Mouse (Mus musculus) kidney, embryonic 14.5 days (tissue): ENCODE data around the gene Enkur. TPM values are rescaled to one million over a fixed set of nuclear protein-coding genes. Genes with fewer than 3 reads are reported as not detected.
"Not testable (repeated sequence)": the region's sequence is repeated elsewhere in the genome, so short reads cannot be mapped to it uniquely, and the experiment has no call there.

ENCODE experiments used
- ATAC-seq: fragments of 200-750 bp; cut with Nextera tagmentation; 2 replicates; pipeline ENCODE4 v1.8.0; 2017; ENCODE audit warnings: moderate number of reproducible peaks, mild to moderate bottlenecking, moderate TSS enrichment, moderate library complexity; ENCODE audit not compliant: low FRiP score, low TSS enrichment
- H3K27ac ChIP-seq: fragments of 300-500 bp; sonication (generic); 2 replicates; pipeline ENCODE4 v1.5.1; 2014; ENCODE audit warnings: low read depth, mild to moderate bottlenecking, low read length, moderate library complexity, mixed read lengths
- H3K27me3 ChIP-seq: fragments of 300-500 bp; sonication (generic); 2 replicates; pipeline ENCODE4 v1.6.1; 2014; ENCODE audit warnings: mild to moderate bottlenecking, low read length; ENCODE audit not compliant: control insufficient read depth, insufficient read depth
- H3K36me3 ChIP-seq: fragments of 300-500 bp; sonication (generic); 2 replicates; pipeline ENCODE4 v1.6.1; 2014; ENCODE audit warnings: low read length, mixed read lengths; ENCODE audit not compliant: control insufficient read depth, insufficient read depth
- H3K4me1 ChIP-seq: fragments of 300-500 bp; sonication (generic); 2 replicates; pipeline ENCODE4 v1.6.1; 2014; ENCODE audit warnings: low read length, mixed read lengths; ENCODE audit not compliant: control insufficient read depth, insufficient read depth
- H3K4me2 ChIP-seq: fragments of 300-500 bp; sonication (generic); replicated peaks from 2 replicates; pipeline ENCODE4 v1.6.1; 2014; ENCODE audit warnings: low read depth, mild to moderate bottlenecking, low read length
- H3K4me3 ChIP-seq: fragments of 300-500 bp; sonication (generic); 2 replicates; pipeline ENCODE4 v1.5.1; 2014; ENCODE audit warnings: mild to moderate bottlenecking, low read length
- H3K9ac ChIP-seq: fragments of 300-500 bp; sonication (generic); 2 replicates; pipeline ENCODE4 v1.6.1; 2014; ENCODE audit warnings: low read depth, mild to moderate bottlenecking, low read length, moderate library complexity
- H3K9me3 ChIP-seq: fragments of 300-500 bp; sonication (generic); 2 replicates; pipeline ENCODE4 v1.6.1; 2016; ENCODE audit warnings: low read length; ENCODE audit not compliant: control insufficient read depth
- WGBS: fragments of 180-500 bp; shearing (Covaris S2); extraction: QIAGEN DNeasy Blood & Tissue Kit; methylation state at CpG from one replicate; pipeline ENCODE4 v1.1.7; 2014; 5-methylcytosine and 5-hydroxymethylcytosine counted together
- polyA plus RNA-seq: library from polyadenylated mRNA; unstranded; fragments of >200 nt; fragmentation: Nextera tagmentation; extraction: Ambion mirVana; gene quantifications from 2 replicates; pipeline ENCODE4 v1.2.1, GENCODE M21; 2014

Gene Enkur
- 0.35 and 0.59 TPM in 2 replicates for polyA plus RNA-seq

DNA sequence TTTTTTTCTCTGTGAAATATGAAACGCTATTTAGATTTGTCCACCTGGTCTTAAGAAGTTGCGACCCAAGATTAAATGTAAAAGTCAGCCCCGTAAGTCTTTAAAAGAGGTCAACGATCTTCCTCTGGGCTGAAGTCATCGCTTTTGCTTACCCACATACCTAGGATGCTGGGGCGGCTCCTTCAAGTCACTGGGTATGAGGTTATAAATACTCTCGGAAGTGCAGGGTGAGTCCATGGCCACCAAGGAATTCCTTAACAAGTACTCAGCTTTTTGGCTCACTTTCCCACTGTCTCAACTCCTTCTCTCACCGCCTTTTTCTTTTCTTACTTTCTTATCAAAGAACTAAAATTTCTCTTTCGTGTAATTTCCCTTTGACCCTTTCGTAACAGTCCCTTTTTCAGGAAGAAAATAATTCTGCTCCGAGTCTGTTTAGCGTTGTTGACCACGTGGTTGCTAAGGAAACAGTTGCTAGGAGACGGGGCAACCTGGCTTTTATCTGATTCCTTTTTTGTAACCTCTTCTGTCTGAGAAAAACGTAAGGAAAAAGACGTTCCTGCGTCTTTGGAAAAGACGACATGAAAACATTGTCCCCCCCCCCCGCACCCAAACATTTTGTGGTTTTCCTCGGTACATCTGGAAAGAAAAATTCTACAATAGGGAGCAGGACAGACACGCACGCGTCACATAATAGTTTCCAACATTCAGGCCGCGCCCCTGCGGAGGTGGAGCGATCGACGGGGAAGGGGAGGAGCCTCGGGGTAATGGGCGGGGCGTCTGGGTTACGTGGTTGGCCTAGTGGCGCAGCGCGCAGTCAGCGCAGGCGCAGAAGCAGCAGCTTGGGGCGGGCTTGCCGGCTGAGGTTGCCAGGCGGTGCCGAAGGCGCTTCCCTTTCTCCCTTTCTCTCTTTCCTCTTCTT lies at the start of gene Enkur, which contains the start of gene Thnsl1:
Enkur (minus strand) TSS at position 454 of the 919 bp plus-strand sequence.
Thnsl1 (plus strand) TSS at position 813 of the 919 bp plus-strand sequence.
- H3K36me3 ChIP-seq, result no peaks in the 10 kb centered on the region
- H3K9ac ChIP-seq, result peak within 1 kb of the TSS; percentile 64
- H3K4me2 ChIP-seq, result peak within 1 kb of the TSS; percentile 73
- no peaks in the 10 kb centered on the region for H3K9me3 ChIP-seq
- 0 out of 2 replicates have a peak, but pooled peaks cover 9% of the 10 kb centered on the region for H3K4me1 ChIP-seq
- WGBS, result 2% methylated on average over 43 of the region's 43 CpGs
- H3K27ac ChIP-seq, result no peak within 1 kb of the TSS
- peak; percentile 99 for ATAC-seq
- H3K4me3 ChIP-seq, result peak within 1 kb of the TSS; percentile 57
- no peaks in the 10 kb centered on the region for H3K27me3 ChIP-seq

DNA sequence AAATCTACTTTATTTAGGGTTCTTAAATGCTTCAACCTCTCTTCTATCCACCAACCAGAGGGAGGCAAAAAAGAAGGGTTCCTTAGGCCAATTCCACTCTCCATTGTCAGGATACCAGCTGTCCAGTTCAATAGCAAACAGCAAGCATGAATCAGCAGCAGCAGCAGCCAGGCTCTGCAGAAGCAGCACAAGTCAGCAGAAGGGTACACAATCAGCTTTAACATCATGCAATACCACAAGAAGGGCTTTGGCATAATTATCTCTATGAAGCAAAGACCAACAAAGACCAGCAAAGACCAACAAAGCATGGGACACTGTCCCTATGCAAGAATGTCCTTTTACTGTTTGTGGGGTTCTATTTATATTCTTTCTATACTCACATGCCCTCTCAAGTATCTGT lies 49.1 kb upstream of the Enkur start:
- H3K36me3 ChIP-seq, result no peaks in the 10 kb centered on the region
- no peak for ATAC-seq
- no peak overlapping the region for H3K4me3 ChIP-seq
- H3K9me3 ChIP-seq, result no peaks in the 10 kb centered on the region
- no peaks in the 10 kb centered on the region for H3K4me1 ChIP-seq
- no peaks in the 10 kb centered on the region for H3K27me3 ChIP-seq
- H3K4me2 ChIP-seq, result no peak overlapping the region
- H3K9ac ChIP-seq, result no peak overlapping the region
- no peak overlapping the region for H3K27ac ChIP-seq

DNA sequence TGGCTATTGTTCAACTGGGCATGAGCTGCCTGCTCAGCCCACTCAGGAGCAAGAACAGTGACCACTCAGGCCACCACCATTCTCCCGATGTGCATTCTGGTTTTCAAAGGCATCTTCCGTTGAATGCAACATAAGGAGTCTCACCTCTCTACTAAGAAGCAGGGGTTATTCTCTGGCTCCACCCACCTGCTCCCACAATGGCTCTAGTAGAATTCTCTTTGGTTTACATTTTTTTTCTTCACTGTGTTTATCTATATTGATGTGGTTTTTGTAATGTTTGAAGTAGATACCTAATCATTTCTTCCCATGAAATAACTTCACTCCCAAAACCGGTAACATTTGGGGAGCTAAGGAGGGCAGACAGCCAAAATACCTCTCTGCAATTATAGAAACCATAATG lies 48.5 kb upstream of the Enkur start:
- no peak for ATAC-seq
- no peaks in the 10 kb centered on the region for H3K9me3 ChIP-seq
- no peak overlapping the region for H3K27ac ChIP-seq
- H3K4me3 ChIP-seq, result no peak overlapping the region
- no peak overlapping the region for H3K9ac ChIP-seq
- H3K36me3 ChIP-seq, result no peaks in the 10 kb centered on the region
- no peak overlapping the region for H3K4me2 ChIP-seq
- no peaks in the 10 kb centered on the region for H3K27me3 ChIP-seq
- WGBS, result 82% methylated on average over 3 of the region's 3 CpGs
- H3K4me1 ChIP-seq, result no peaks in the 10 kb centered on the region

DNA sequence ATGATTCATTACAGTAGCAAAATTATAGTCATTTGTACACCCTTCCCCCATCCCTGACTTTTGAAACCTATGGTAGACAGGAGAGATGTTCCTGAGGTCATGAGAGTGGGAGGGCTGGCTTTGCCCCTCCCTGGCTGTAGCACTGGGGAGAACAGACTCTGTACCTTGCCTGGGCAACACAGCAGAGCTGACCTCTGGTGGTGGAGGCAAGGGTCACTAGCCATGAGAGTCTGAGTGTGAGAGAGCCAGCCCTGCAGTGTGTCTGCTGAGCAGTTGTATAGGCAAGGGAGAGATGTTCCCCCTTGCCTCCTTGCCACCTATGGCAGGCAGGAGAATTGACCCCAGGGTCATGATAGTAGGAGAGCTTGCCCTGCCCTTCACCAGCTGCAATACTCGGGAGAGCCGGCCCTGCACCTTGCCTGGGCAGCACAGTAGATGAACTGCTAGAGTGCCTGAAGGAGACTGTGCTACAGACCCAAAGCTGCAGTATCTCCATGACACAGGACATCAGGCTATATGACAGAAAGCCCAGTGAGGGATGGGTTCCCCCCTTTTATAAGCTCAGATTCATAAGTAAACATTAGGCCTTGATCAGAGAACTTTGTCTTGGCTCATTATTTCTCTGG lies 40.4 kb upstream of the Enkur start:
- Histone ChIP-seq H3K4me1 (no peaks in the 10 kb centered on the region), H3K4me2 (no peak overlapping the region), H3K9me3 (no peaks in the 10 kb centered on the region), H3K27ac (no peak overlapping the region), H3K36me3 (no peaks in the 10 kb centered on the region), H3K27me3 (no peaks in the 10 kb centered on the region), H3K9ac (no peak overlapping the region), H3K4me3 (no peak overlapping the region)
- no peak for ATAC-seq
- WGBS, result 68% methylated on average over 2 of the region's 2 CpGs

DNA sequence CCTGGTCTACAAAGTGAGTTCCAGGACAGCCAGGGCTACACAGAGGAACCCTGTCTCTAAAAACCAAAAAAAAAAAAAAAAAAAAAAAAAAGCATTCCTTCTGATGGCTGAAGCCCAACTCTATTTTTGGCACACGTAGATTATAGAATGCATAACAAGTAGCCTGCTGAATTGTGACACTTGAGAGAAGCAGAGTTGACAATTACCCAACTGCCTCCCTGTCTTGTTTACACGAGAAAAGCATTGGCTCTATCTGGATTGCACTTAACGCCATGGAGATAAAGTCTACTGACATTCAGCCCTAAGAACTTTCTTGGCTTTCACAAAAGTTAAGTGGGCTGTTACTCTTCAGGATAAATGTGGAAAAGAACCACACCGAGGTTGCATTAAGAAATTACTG lies 39.8 kb upstream of the Enkur start:
- no peaks in the 10 kb centered on the region for H3K4me1 ChIP-seq
- no peaks in the 10 kb centered on the region for H3K9me3 ChIP-seq
- ATAC-seq, result no peak
- 85% methylated on average over 4 of the region's 4 CpGs for WGBS
- no peak overlapping the region for H3K27ac ChIP-seq
- no peaks in the 10 kb centered on the region for H3K27me3 ChIP-seq
- H3K4me3 ChIP-seq, result no peak overlapping the region
- H3K9ac ChIP-seq, result no peak overlapping the region
- H3K36me3 ChIP-seq, result no peaks in the 10 kb centered on the region
- no peak overlapping the region for H3K4me2 ChIP-seq

DNA sequence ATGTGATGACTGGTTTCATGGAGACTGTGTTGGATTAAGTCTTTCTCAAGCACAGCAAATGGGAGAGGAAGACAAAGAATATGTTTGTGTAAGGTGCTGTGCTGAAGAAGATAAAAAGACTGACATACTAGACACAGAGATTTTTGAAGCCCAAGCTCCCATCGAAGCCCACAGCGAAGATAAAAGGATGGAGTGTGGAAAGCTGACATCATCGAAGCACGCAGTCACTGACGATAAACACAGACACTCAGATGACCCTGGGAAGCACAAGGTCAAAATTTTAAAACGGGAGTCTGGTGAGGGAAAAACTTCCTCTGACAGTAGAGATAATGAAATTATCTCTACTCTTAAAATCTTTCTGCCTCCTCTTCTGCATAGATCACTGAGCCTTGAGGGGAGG lies 38.9 kb upstream of the Enkur start:
- not testable (repeated sequence) for H3K27ac ChIP-seq, H3K9ac ChIP-seq, H3K4me3 ChIP-seq, H3K27me3 ChIP-seq, H3K4me1 ChIP-seq, H3K9me3 ChIP-seq, H3K4me2 ChIP-seq, H3K36me3 ChIP-seq, ATAC-seq
- WGBS, result 50% methylated on average over 3 of the region's 6 CpGs

DNA sequence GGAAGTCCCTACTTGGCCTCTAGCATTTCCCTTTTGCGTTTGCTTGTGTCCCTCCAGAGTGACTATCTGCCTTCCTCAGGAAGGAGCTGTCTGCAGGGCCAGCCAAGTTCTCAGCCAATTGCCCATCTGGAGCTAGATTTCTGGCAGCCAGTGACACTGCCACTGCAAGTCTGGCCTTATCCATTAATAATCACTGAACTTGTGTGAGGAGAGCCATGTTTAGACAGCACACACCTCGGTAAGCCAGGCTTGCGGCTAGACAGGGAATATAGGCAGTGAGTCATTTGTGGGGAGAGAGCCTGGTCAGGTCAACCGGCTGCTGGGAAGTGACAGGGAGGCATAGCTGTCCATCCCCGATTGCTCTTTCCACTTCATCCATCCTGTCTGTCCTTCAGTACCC lies 31.7 kb upstream of the Enkur start:
- no peaks in the 10 kb centered on the region for H3K36me3 ChIP-seq
- H3K9me3 ChIP-seq, result no peaks in the 10 kb centered on the region
- no peak overlapping the region for H3K4me2 ChIP-seq
- H3K27me3 ChIP-seq, result no peaks in the 10 kb centered on the region
- H3K4me1 ChIP-seq, result no peaks in the 10 kb centered on the region
- H3K4me3 ChIP-seq, result no peak overlapping the region
- H3K9ac ChIP-seq, result no peak overlapping the region
- 45% methylated on average over 5 of the region's 5 CpGs for WGBS
- no peak for ATAC-seq
- no peak overlapping the region for H3K27ac ChIP-seq

DNA sequence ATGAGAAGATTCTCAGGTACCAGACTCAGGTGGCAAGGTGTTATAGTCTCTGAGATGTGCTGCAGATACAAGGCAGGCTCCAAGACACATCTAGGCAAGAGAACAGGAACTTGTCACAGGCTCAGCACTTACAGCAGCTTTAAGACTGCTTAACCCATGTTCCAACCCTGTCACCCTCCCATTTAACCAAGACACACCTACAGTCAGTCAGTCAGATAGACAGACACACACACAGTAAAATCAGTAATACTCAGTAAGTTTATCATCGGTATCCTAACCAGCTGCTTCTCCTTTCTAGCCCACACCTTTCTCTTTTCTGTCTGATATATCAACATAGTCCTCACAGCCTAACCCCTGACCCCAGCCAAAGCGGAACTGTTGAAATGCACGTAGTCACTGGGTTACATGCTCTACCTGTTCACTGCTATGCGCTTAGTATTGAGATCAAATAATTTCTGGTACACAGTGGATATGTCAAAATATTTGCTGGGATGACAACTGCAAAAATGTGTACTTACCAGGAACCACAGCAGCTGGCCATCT lies 30.8 kb upstream of the Enkur start:
- Histone ChIP-seq H3K27me3 (no peaks in the 10 kb centered on the region), H3K9me3 (no peaks in the 10 kb centered on the region), H3K4me3 (no peak overlapping the region), H3K27ac (no peak overlapping the region), H3K4me1 (no peaks in the 10 kb centered on the region), H3K4me2 (no peak overlapping the region), H3K36me3 (no peaks in the 10 kb centered on the region), H3K9ac (no peak overlapping the region)
- no peak for ATAC-seq
- 88% methylated on average over 4 of the region's 4 CpGs for WGBS
